Mouse (Mus musculus) cortical plate, adult 2 months (tissue): ENCODE measurements around the gene Gm11060.

ENCODE experiments used
- CTCF ChIP-seq: fragments of 200-500 bp; IDR thresholded peaks from 2 replicates; pipeline ENCODE4 v1.5.1; 2011; ENCODE audit warnings: mild to moderate bottlenecking, control low read depth, low read length; ENCODE audit not compliant: insufficient read depth; ENCODE audit errors: extremely low read depth
- POLR2A ChIP-seq: fragments of 200-500 bp; IDR thresholded peaks from 2 replicates; pipeline ENCODE4 v1.6.1; 2011; ENCODE audit warnings: mild to moderate bottlenecking, low read length, control low read depth; ENCODE audit not compliant: insufficient read depth; ENCODE audit errors: extremely low read depth

DNA sequence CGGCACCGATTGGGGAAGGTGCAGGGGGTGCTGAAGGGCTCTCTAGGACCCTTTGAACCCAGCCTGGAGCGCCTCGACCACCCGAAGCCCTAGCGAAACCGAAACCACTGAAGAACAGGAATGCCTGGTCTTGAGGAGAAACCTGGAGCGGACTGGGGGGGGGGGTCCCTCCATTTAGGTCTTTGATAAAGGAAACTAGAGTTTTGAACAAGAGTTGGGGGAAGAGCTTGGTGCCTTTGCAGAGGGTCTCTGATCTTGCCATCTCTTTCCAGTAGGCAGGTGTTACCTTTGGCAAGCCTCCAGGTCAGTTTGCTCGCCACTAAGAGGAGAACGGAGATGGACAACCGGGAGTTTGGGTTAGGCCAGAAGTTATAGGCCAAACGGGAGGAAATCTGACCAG, 36.7 kb downstream of the Gm11060 start:
- TF ChIP-seq CTCF (no peak), POLR2A (no peak)
